Comparison of ENCODE assay signal across 22 mouse cellular contexts in the genomic region with DNA sequence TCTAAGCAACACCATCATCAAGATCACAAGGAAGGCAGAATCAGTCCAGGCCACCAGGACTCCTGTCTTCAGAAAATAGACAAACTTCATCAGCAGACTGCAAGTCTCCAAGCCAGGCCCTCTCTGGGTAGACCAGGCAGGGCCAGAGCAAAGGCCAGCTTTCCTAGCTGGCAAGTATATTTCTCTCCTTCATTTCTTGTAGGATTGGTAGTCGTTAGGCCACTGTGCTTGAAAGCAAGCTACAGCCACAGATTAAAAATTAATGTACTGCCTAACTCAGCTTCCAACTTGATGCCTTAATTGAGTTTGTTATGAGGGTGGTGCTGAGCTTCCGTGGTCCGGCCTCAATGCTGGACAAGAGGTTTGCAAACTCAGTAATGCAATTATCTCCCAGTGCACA.
DNase-seq lines count a peak whose midpoint lies in the region; ATAC-seq and TF ChIP-seq lines count a peak whose summit lies in the region.
"Had no signal": no experiment of that assay in that cellular context is flagged by ENCODE, and none has a peak within 500 bp of the region (broad histone marks: within the 10 kb centered on the region; RNA-seq: fewer than 3 reads in every experiment).

No protein-coding gene starts in this region.

- H3K9me3 ChIP-seq in kidney, embryonic 15.5 days (replicated peaks) = no peaks in the 10 kb centered on the region
- no peaks in the 10 kb centered on the region for H3K9me3 ChIP-seq in midbrain, embryonic 14.5 days (ENCODE audit: control insufficient read depth, low read length)
- no peaks in the 10 kb centered on the region for H3K9me3 ChIP-seq in midbrain, postnatal 0 days (ENCODE audit: low read length)
- H3K9me3 ChIP-seq: embryonic facial prominence, embryonic 13.5 days; forebrain, embryonic 12.5 days; heart, embryonic 15.5 days; hindbrain, embryonic 10.5 days had no signal

- no peak for TF ChIP-seq CTCF in midbrain, postnatal 0 days (IDR thresholded peaks at IDR 0.05)

- no peaks in the 10 kb centered on the region for H3K27me3 ChIP-seq in kidney, embryonic 15.5 days
- H3K27me3 ChIP-seq in midbrain, embryonic 14.5 days (ENCODE audit: control insufficient read depth, insufficient read depth, low read length) = no peaks in the 10 kb centered on the region
- H3K27me3 ChIP-seq in midbrain, postnatal 0 days (ENCODE audit: insufficient read depth, low read length) = no peaks in the 10 kb centered on the region
- H3K27me3 ChIP-seq: embryonic facial prominence, embryonic 13.5 days; forebrain, embryonic 12.5 days; heart, embryonic 15.5 days; Patski had no signal

- no peak overlapping the region for H3K4me3 ChIP-seq in kidney, embryonic 15.5 days (replicated peaks)
- H3K4me3 ChIP-seq in midbrain, embryonic 14.5 days (replicated peaks; ENCODE audit: low read depth, low read length) = no peak overlapping the region
- no peak overlapping the region for H3K4me3 ChIP-seq in midbrain, postnatal 0 days (ENCODE audit: low read depth, low read length)
- H3K4me3 ChIP-seq: embryonic facial prominence, embryonic 13.5 days; forebrain, embryonic 12.5 days; heart, adult 2 months; heart, embryonic 15.5 days; hindbrain, embryonic 10.5 days had no signal

- no peak overlapping the region for H3K9ac ChIP-seq in kidney, embryonic 15.5 days
- H3K9ac ChIP-seq in midbrain, embryonic 14.5 days (replicated peaks; ENCODE audit: low read length) = no peak overlapping the region
- no peak overlapping the region for H3K9ac ChIP-seq in midbrain, postnatal 0 days (replicated peaks; ENCODE audit: low read length, poor library complexity, severe bottlenecking)
- H3K9ac ChIP-seq: embryonic facial prominence, embryonic 13.5 days; forebrain, embryonic 12.5 days; heart, embryonic 15.5 days had no signal

- no peak for ATAC-seq in kidney, embryonic 15.5 days (replicated peaks; ENCODE audit: low FRiP score)
- ATAC-seq in midbrain, embryonic 14.5 days (ENCODE audit: low FRiP score, low TSS enrichment) = no peak
- no peak for ATAC-seq in midbrain, postnatal 0 days (ENCODE audit: low FRiP score)
- ATAC-seq: activated CD4-positive, CD25-positive, alpha-beta regulatory T cell, adult 4 months; forebrain, embryonic 16.5 days; Patski had no signal

- 81% methylated on average over 3 of the region's 3 CpGs for WGBS in kidney, embryonic 15.5 days
- WGBS in midbrain, embryonic 14.5 days = 51% methylated on average over 3 of the region's 3 CpGs
- WGBS in midbrain, postnatal 0 days = 50% methylated on average over 3 of the region's 3 CpGs

- H3K4me2 ChIP-seq in kidney, embryonic 15.5 days = no peak overlapping the region
- no peak overlapping the region for H3K4me2 ChIP-seq in midbrain, embryonic 14.5 days (ENCODE audit: low read length)
- no peak overlapping the region for H3K4me2 ChIP-seq in midbrain, postnatal 0 days (ENCODE audit: low read depth, low read length, poor library complexity, severe bottlenecking)
- H3K4me2 ChIP-seq: embryonic facial prominence, embryonic 13.5 days; forebrain, embryonic 12.5 days; heart, embryonic 11.5 days; heart, embryonic 15.5 days had no signal

- H3K36me3 ChIP-seq in kidney, embryonic 15.5 days = no peaks in the 10 kb centered on the region
- no peaks in the 10 kb centered on the region for H3K36me3 ChIP-seq in midbrain, embryonic 14.5 days (ENCODE audit: control insufficient read depth, insufficient read depth, low read length)
- H3K36me3 ChIP-seq in midbrain, postnatal 0 days (ENCODE audit: insufficient read depth, low read length) = no peaks in the 10 kb centered on the region
- H3K36me3 ChIP-seq: embryonic facial prominence, embryonic 13.5 days; forebrain, embryonic 12.5 days; heart, embryonic 15.5 days; hindbrain, embryonic 10.5 days had no signal

- H3K27ac ChIP-seq in kidney, embryonic 15.5 days = no peak overlapping the region
- peak overlapping the region; percentile 9; the same call in 1 of the 2 replicates for H3K27ac ChIP-seq in midbrain, embryonic 14.5 days (replicated peaks; ENCODE audit: low read depth, low read length)
- no peak overlapping the region for H3K27ac ChIP-seq in midbrain, postnatal 0 days (ENCODE audit: low read depth, low read length)
- H3K27ac ChIP-seq: embryonic facial prominence, embryonic 13.5 days; forebrain, embryonic 12.5 days; heart, adult 2 months; heart, embryonic 15.5 days; hindbrain, embryonic 10.5 days had no signal

- peak; percentile 58 for DNase-seq in kidney, adult 11 months
- peak; percentile 70 for DNase-seq in kidney, adult 9 months
- no peak for DNase-seq in kidney, postnatal 25 days
- no peak for DNase-seq in midbrain, embryonic 14.5 days
- DNase-seq in midbrain, postnatal 0 days (ENCODE audit: low spot score) = no peak
- no peak for DNase-seq in heart, postnatal 4 days
- DNase-seq: adrenal gland, postnatal 14 days; cerebellum, adult 11-12 months; cerebellum, adult 9-10 months; cerebellum, postnatal 36 days; gastrocnemius, postnatal 10 days; heart, adult 2 months; heart, postnatal 14 days had no signal

- H3K4me1 ChIP-seq in kidney, embryonic 15.5 days = no peaks in the 10 kb centered on the region
- H3K4me1 ChIP-seq in midbrain, embryonic 14.5 days (ENCODE audit: control insufficient read depth, insufficient read depth, low read length) = peaks cover 11% of the 10 kb centered on the region; the same call in 1 of the 2 replicates
- no peaks in the 10 kb centered on the region for H3K4me1 ChIP-seq in midbrain, postnatal 0 days (ENCODE audit: insufficient read depth, low read length)
- H3K4me1 ChIP-seq: embryonic facial prominence, embryonic 13.5 days; forebrain, embryonic 12.5 days; heart, embryonic 15.5 days had no signal

Comparison
In these comparisons a context has a peak if more than half of its experiments do, and no peak if none do; other contexts are left out.
1. DNase-seq: peak in kidney, adult 11 months (single experiment) and kidney, adult 9 months (single experiment); none in kidney, postnatal 25 days (0 of 2), midbrain, embryonic 14.5 days (single experiment), midbrain, postnatal 0 days (single experiment) and heart, postnatal 4 days (single experiment).